In genomic region chr1:136754286-136754685, GRCm38 (mm10) we compare ENCODE assay signal across 26 mouse cellular contexts.
"Had no signal": no experiment of that assay in that cellular context is flagged by ENCODE, and none has a peak within 500 bp of the region (broad histone marks: within the 10 kb centered on the region; RNA-seq: fewer than 3 reads in every experiment).

No protein-coding gene starts in this region.

- H3K4me1 ChIP-seq: hindbrain, embryonic 10.5 days; hindbrain, embryonic 12.5 days; intestine, embryonic 15.5 days; limb, embryonic 12.5 days; liver, embryonic 12.5 days had no signal

- H3K27me3 ChIP-seq: heart, embryonic 12.5 days; hindbrain, embryonic 12.5 days; intestine, embryonic 15.5 days; limb, embryonic 12.5 days; liver, embryonic 12.5 days had no signal

- H3K4me2 ChIP-seq: heart, embryonic 12.5 days; hindbrain, embryonic 12.5 days; hindbrain, embryonic 14.5 days; intestine, embryonic 15.5 days; limb, embryonic 12.5 days; liver, embryonic 12.5 days had no signal

- H3K9ac ChIP-seq: heart, embryonic 12.5 days; hindbrain, embryonic 12.5 days; hindbrain, embryonic 14.5 days; intestine, embryonic 15.5 days; limb, embryonic 12.5 days; liver, embryonic 12.5 days had no signal

- H3K27ac ChIP-seq: gastrocnemius, adult 2 months; heart, embryonic 10.5 days; hindbrain, embryonic 10.5 days; hindbrain, embryonic 12.5 days; hindbrain, embryonic 14.5 days; intestine, embryonic 15.5 days; layer of hippocampus, adult 2 months; left cerebral cortex, adult 2 months; limb, embryonic 10.5 days; limb, embryonic 12.5 days; liver, embryonic 12.5 days had no signal

- H3K9me3 ChIP-seq: heart, embryonic 10.5 days; intestine, embryonic 15.5 days; limb, embryonic 10.5 days; liver, embryonic 12.5 days had no signal

- DNase-seq: gastrocnemius, adult 2 months; gastrocnemius, postnatal 10 days; gastrocnemius, postnatal 25 days; heart, adult 18-20 months; heart, postnatal 10 days; heart, postnatal 4 days; kidney, adult 18-20 months; kidney, adult 8-10 months; kidney, postnatal 10 days; kidney, postnatal 25 days; kidney, postnatal 4 days; liver had no signal

- ATAC-seq: hindbrain, embryonic 16.5 days; inflammation-experienced regulatory T-cells, adult 6 months; intestine, embryonic 15.5 days; intestine, postnatal 0 days; liver, embryonic 12.5 days had no signal

- H3K4me3 ChIP-seq: gastrocnemius, adult 2 months; heart, embryonic 10.5 days; heart, embryonic 12.5 days; hindbrain, embryonic 10.5 days; hindbrain, embryonic 12.5 days; intestine, embryonic 15.5 days; layer of hippocampus, adult 2 months; left cerebral cortex, adult 2 months; limb, embryonic 10.5 days; limb, embryonic 12.5 days; liver, embryonic 12.5 days had no signal

- H3K36me3 ChIP-seq: heart, embryonic 10.5 days; heart, embryonic 12.5 days; hindbrain, embryonic 10.5 days; hindbrain, embryonic 12.5 days; intestine, embryonic 15.5 days; limb, embryonic 10.5 days; limb, embryonic 12.5 days; liver, embryonic 12.5 days had no signal
